Mouse (Mus musculus) CH12.LX (cell line): Measurements from ENCODE around the gene Syne1. TPM values are rescaled to one million over a fixed set of nuclear protein-coding genes. Genes with fewer than 3 reads are reported as not detected.

ENCODE experiments used
- DNase-seq: peaks from one replicate; pipeline ENCODE4 v3.0.0-alpha.2; 2013; ENCODE audit errors: extremely low read depth
- H3K27ac ChIP-seq: 2 replicates; pipeline ENCODE4 v1.5.1; 2012; ENCODE audit warnings: low read depth, mild to moderate bottlenecking, control low read depth, moderate library complexity; ENCODE audit not compliant: insufficient read depth
- H3K27me3 ChIP-seq: replicated peaks from 2 replicates; pipeline ENCODE3; 2012; ENCODE audit warnings: inconsistent platforms
- H3K36me3 ChIP-seq, 2 experiments: replicated peaks in 1 of 2; 2 replicates each; pipeline versions ENCODE3 to v1.6.1; 2012; ENCODE audit warnings: inconsistent platforms in 1 of 2, low read length in 1 of 2, mild to moderate bottlenecking in 1 of 2, mixed read lengths in 1 of 2, moderate library complexity in 1 of 2; ENCODE audit not compliant: control insufficient read depth in 1 of 2, insufficient read depth in 1 of 2
- H3K4me1 ChIP-seq, 2 experiments: 2 replicates each; pipeline ENCODE4 v1.6.1; 2012; ENCODE audit warnings: inconsistent platforms in 1 of 2, moderate library complexity in 1 of 2; ENCODE audit not compliant: insufficient read depth in 2 of 2, control insufficient read depth in 1 of 2
- H3K4me2 ChIP-seq: 2 replicates; pipeline ENCODE4 v1.6.1; 2012; ENCODE audit warnings: low read depth, mild to moderate bottlenecking, control low read depth; ENCODE audit not compliant: poor library complexity, insufficient read depth, severe bottlenecking
- H3K4me3 ChIP-seq, 3 experiments: fragments of 150-350 bp in 1 of 3; sonication (generic) in 1 of 3; replicated peaks in 1 of 3; 2 replicates each; pipeline versions ENCODE3 to v1.5.1; 2011 to 2012; ENCODE audit warnings: low read depth in 2 of 3, low read length in 2 of 3, mild to moderate bottlenecking in 2 of 3, moderate library complexity in 2 of 3, control low read depth in 1 of 3, improper control_type of control experiment in 1 of 3, inconsistent platforms in 1 of 3, mixed read lengths in 1 of 3; ENCODE audit not compliant: poor library complexity in 1 of 3
- H3K79me2 ChIP-seq: replicated peaks from 2 replicates; pipeline ENCODE4 v1.6.1; 2012; ENCODE audit warnings: mild to moderate bottlenecking, moderate library complexity; ENCODE audit not compliant: control insufficient read depth, poor library complexity, insufficient read depth, severe bottlenecking; ENCODE audit errors: extremely low read depth
- H3K9ac ChIP-seq: 2 replicates; pipeline ENCODE4 v1.6.1; 2012; ENCODE audit warnings: low read depth, mild to moderate bottlenecking, control low read depth, moderate library complexity; ENCODE audit not compliant: insufficient read depth
- H3K9me3 ChIP-seq: replicated peaks from 2 replicates; pipeline ENCODE3; 2012; ENCODE audit warnings: low read length, inconsistent platforms, mixed read lengths
- CHD2 ChIP-seq: IDR thresholded peaks from 2 replicates; pipeline ENCODE4 v1.6.1; 2011; ENCODE audit warnings: low read length, improper control_type of control experiment
- E2F4 ChIP-seq: IDR thresholded peaks from 2 replicates; pipeline ENCODE4 v1.6.1; 2011; ENCODE audit warnings: low read depth, low read length, improper control_type of control experiment; ENCODE audit not compliant: insufficient replicate concordance
- EP300 ChIP-seq: IDR thresholded peaks from 2 replicates; pipeline ENCODE4 v1.6.1; 2011; ENCODE audit warnings: low read length, improper control_type of control experiment
- ETS1 ChIP-seq: conservative IDR thresholded peaks from 2 replicates; pipeline ENCODE4 v1.6.1; 2012; ENCODE audit warnings: low read depth, mild to moderate bottlenecking, inconsistent platforms, low read length, improper control_type of control experiment, moderate library complexity
- GABPA ChIP-seq: IDR thresholded peaks from 2 replicates; pipeline ENCODE4 v1.6.1; 2012; ENCODE audit warnings: low read depth, low read length, improper control_type of control experiment, inconsistent platforms; ENCODE audit not compliant: insufficient replicate concordance
- HCFC1 ChIP-seq: IDR thresholded peaks from 2 replicates; pipeline ENCODE4 v1.6.1; 2012; ENCODE audit warnings: low read depth, mild to moderate bottlenecking, inconsistent platforms, low read length, improper control_type of control experiment
- IRF4 ChIP-seq: IDR thresholded peaks from 2 replicates; pipeline ENCODE4 v1.6.1; 2014; ENCODE audit warnings: low read depth, mild to moderate bottlenecking, inconsistent platforms, low read length, improper control_type of control experiment
- MAX ChIP-seq: IDR thresholded peaks from 2 replicates; pipeline ENCODE4 v1.6.1; 2011; ENCODE audit warnings: low read length, improper control_type of control experiment
- MAZ ChIP-seq: IDR thresholded peaks from 2 replicates; pipeline ENCODE4 v1.6.1; 2012; ENCODE audit warnings: low read depth, mild to moderate bottlenecking, inconsistent platforms, low read length, improper control_type of control experiment, moderate library complexity
- MYC ChIP-seq: IDR thresholded peaks from 2 replicates; pipeline ENCODE4 v1.6.1; 2011; ENCODE audit warnings: low read depth, mild to moderate bottlenecking, improper control_type of control experiment, low read length
- NELFE ChIP-seq: IDR thresholded peaks from 2 replicates; pipeline ENCODE4 v1.6.1; 2011; ENCODE audit warnings: low read depth, low read length, improper control_type of control experiment
- NRF1 ChIP-seq: IDR thresholded peaks from 2 replicates; pipeline ENCODE4 v1.6.1; 2014; ENCODE audit warnings: low read depth, mild to moderate bottlenecking, inconsistent platforms, low read length, improper control_type of control experiment, moderate library complexity
- POLR2A ChIP-seq: IDR thresholded peaks from 2 replicates; pipeline ENCODE4 v1.6.1; 2011; ENCODE audit warnings: low read depth, mild to moderate bottlenecking, improper control_type of control experiment, low read length
- POLR2AphosphoS2 ChIP-seq: IDR thresholded peaks from 2 replicates; pipeline ENCODE4 v1.6.1; 2011; ENCODE audit warnings: low read depth, low read length, improper control_type of control experiment
- RAD21 ChIP-seq: IDR thresholded peaks from 2 replicates; pipeline ENCODE4 v1.6.1; 2011; ENCODE audit warnings: low read depth, mild to moderate bottlenecking, low read length, improper control_type of control experiment, moderate library complexity
- RCOR1 ChIP-seq: conservative IDR thresholded peaks from 2 replicates; pipeline ENCODE4 v1.6.1; 2012; ENCODE audit warnings: low read depth, mild to moderate bottlenecking, inconsistent platforms, low read length, improper control_type of control experiment
- SIN3A ChIP-seq: IDR thresholded peaks from 2 replicates; pipeline ENCODE4 v1.6.1; 2012; ENCODE audit warnings: low read length, improper control_type of control experiment, inconsistent platforms
- SMC3 ChIP-seq: IDR thresholded peaks from 2 replicates; pipeline ENCODE4 v1.6.1; 2011; ENCODE audit warnings: low read depth, low read length, improper control_type of control experiment
- TBP ChIP-seq: conservative IDR thresholded peaks from 2 replicates; pipeline ENCODE4 v1.6.1; 2011; ENCODE audit warnings: low read depth, low read length, improper control_type of control experiment
- UBTF ChIP-seq: IDR thresholded peaks from 2 replicates; pipeline ENCODE4 v1.6.1; 2012; ENCODE audit warnings: low read depth, mild to moderate bottlenecking, inconsistent platforms, low read length, improper control_type of control experiment, moderate library complexity
- USF2 ChIP-seq: conservative IDR thresholded peaks from 2 replicates; pipeline ENCODE4 v1.6.1; 2011; ENCODE audit warnings: low read depth, low read length, improper control_type of control experiment
- ZMIZ1 ChIP-seq: IDR thresholded peaks from 2 replicates; pipeline ENCODE4 v1.6.1; 2012; ENCODE audit warnings: low read depth, mild to moderate bottlenecking, inconsistent platforms, low read length, improper control_type of control experiment
- ZNF384 ChIP-seq: IDR thresholded peaks from 2 replicates; pipeline ENCODE4 v1.6.1; 2012; ENCODE audit warnings: low read depth, low read length, improper control_type of control experiment, inconsistent platforms
- dilution Hi-C: fragments of 300-500 bp; cut with MboI; formaldehyde crosslinking; loops from 2 replicates; pipeline ENCODE4 v1.14.3; 2020; ENCODE audit warnings: low sequenced_read_pairs; ENCODE audit not compliant: extremely low pct_unique_long_range_greater_than_20kb, extremely low pct_ligation_motif_present
- in situ Hi-C: fragments of 300-500 bp; cut with MboI; formaldehyde crosslinking; loops from 3 replicates; pipeline ENCODE4 v1.14.3; 2019; ENCODE audit warnings: low sequenced_read_pairs, low pct_ligation_motif_present, low pct_unique_long_range_greater_than_20kb, mixed read lengths
- polyA plus RNA-seq: library from polyadenylated mRNA; unstranded; fragments of >175 nt; gene quantifications from 2 replicates; pipeline ENCODE4 v1.2.1, GENCODE M21; 2012; ENCODE audit warnings: low read depth; ENCODE audit not compliant: insufficient read length
- total RNA-seq, 2 experiments: library from RNA; depleted of rRNA; stranded (reverse); fragments of 300-350 nt in 1 of 2; fragments of >200 nt in 1 of 2; gene quantifications; 2 replicates each; pipeline ENCODE4 v1.2.3; 2012 to 2014

Gene Syne1
- total and polyA plus RNA-seq, 3 experiments, result 3.1 to 7.6 (median 3.6) TPM

- H3K4me3 ChIP-seq, result no peak overlapping the region
- H3K36me3 ChIP-seq, result no peaks in the 10 kb centered on the region
- H3K4me1 ChIP-seq, result no peaks in the 10 kb centered on the region
- DNase-seq, result no peak
- dilution Hi-C loops, result no loop called here
- no peak overlapping the region for H3K27ac ChIP-seq
- no peaks in the 10 kb centered on the region for H3K9me3 ChIP-seq
- TF ChIP-seq HCFC1 (no peak), SIN3A (no peak), CHD2 (no peak), EP300 (no peak), ZMIZ1 (no peak), POLR2AphosphoS2 (no peak), E2F4 (no peak), MAX (no peak), GABPA (no peak)
- TF ChIP-seq, all 38 proteins: peak for 0
- Histone ChIP-seq H3K27me3 (no peaks in the 10 kb centered on the region), H3K79me2 (no peaks in the 10 kb centered on the region), H3K9ac (no peak overlapping the region), H3K4me2 (no peak overlapping the region)
- in situ Hi-C loops, result no loop called here
These were observed 111.4 kb downstream of the Syne1 start for GRCm38 (mm10) chr10:5439802-5440350.

- Histone ChIP-seq H3K27ac (no peak overlapping the region), H3K79me2 (no peaks in the 10 kb centered on the region), H3K36me3 (no peaks in the 10 kb centered on the region), H3K9me3 (no peaks in the 10 kb centered on the region), H3K4me1 (no peaks in the 10 kb centered on the region), H3K4me2 (no peak overlapping the region), H3K9ac (no peak overlapping the region), H3K4me3 (no peak overlapping the region), H3K27me3 (no peaks in the 10 kb centered on the region)
- TF ChIP-seq UBTF (no peak), MAX (no peak), MAZ (no peak), MYC (no peak)
- dilution Hi-C loops (no loop called here), in situ Hi-C loops (no loop called here)
- DNase-seq, result no peak
These were observed 113.5 kb downstream of the Syne1 start for GRCm38 (mm10) chr10:5437766-5438165.

- no peak overlapping the region for H3K27ac ChIP-seq
- DNase-seq, result no peak
- H3K27me3 ChIP-seq, result no peaks in the 10 kb centered on the region
- in situ Hi-C loops (no loop called here), dilution Hi-C loops (no loop called here)
- H3K9me3 ChIP-seq, result no peaks in the 10 kb centered on the region
- H3K4me3 ChIP-seq, result no peak overlapping the region
- no peaks in the 10 kb centered on the region for H3K36me3 ChIP-seq
- no peaks in the 10 kb centered on the region for H3K4me1 ChIP-seq
- peak overlapping the region; percentile 2; the same call in 1 of the 2 replicates for H3K4me2 ChIP-seq
- H3K79me2 ChIP-seq, result no peaks in the 10 kb centered on the region
- TF ChIP-seq GABPA (no peak), RAD21 (no peak), MAZ (no peak), IRF4 (no peak), E2F4 (no peak), NRF1 (no peak), RCOR1 (no peak), ZNF384 (no peak), TBP (no peak), POLR2A (no peak), HCFC1 (no peak), NELFE (no peak), UBTF (no peak), SMC3 (no peak), ETS1 (no peak), USF2 (no peak)
- H3K9ac ChIP-seq, result no peak overlapping the region
These were observed 127.3 kb downstream of the Syne1 start for GRCm38 (mm10) chr10:5423984-5424383.
